Mouse (Mus musculus) mature B cell (primary cell): Measurements from ENCODE around the gene Mrpl4.

Experiments used
- in situ Hi-C: fragments of 300-500 bp; cut with MboI; formaldehyde crosslinking; loops from 2 replicates; pipeline ENCODE4 v1.14.3; 2019

Mrpl4 gene

DNA sequence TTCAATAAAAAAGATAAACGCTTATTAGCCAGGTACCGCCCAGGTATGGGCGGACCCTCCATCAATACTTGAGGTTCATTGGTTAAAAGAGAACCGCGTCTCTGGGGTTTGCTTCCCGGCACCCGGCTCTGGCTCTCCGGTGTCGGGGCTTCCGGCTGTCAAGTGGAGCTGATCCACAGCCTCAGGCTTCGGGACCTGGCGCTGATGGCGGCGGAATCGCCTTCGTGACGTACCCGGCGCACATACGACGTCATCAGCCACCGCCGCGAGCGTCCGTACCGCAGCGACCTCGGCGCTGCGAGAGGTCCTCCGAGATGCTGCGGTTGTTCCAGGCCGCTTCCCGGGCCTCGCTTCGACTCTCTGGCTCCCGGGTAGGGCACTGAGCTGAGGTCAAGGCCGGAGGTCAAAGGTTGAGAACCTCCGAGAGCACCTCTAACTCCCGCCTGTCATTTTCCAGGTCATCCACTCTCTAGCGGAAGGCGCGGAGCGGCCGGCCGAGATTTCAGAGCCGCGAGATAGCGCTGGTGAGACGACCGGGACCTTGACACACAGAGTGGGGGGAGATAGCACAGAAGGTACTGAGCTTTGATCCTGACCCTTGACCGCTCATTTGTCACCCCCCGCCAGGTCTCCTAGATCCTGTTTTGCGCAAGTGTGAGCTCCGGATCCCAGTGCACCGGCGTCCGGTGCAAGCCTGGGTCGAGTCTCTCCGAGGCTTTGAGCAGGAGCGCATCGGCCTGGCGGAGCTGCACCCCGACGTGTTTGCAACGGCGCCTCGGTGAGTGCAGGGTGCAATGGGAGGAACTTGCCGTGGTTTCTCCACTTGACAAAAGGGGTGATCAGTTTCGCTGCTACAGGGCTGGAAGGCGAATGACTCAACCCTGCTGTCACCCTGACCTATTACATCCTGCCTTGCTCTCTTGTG is at the start of gene Mrpl4:
Gene Mrpl4 (plus strand): TSS at position 112 of the 925 bp plus-strand sequence.
- in situ Hi-C loops, result loop anchor here (10.0 to 25.0 kb wide), 2 partner anchors 108 to 134 kb away; partner anchors contain the start of genes Cdc37, Eif3g and Tyk2

DNA sequence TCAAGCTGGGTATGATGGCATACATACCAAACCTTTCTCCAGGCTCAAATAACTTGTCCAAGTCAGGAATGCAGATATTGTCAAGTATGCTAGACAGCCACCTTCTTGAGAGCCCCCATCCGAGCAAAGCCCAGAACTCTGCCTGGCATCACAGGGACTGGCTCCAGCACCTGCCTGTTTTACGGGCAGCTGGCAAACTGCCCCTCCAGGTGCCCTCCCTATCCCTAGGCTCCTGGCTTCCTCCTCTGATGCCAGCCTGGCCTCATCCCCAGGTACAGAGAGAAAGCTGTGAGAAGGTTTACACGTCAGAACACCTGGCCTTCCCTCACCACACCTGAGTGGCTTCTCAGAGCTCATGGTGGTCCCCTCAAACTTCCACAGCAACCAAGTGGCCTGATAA is 45.5 kb upstream of the Mrpl4 start:
- in situ Hi-C loops, result no loop called here

DNA sequence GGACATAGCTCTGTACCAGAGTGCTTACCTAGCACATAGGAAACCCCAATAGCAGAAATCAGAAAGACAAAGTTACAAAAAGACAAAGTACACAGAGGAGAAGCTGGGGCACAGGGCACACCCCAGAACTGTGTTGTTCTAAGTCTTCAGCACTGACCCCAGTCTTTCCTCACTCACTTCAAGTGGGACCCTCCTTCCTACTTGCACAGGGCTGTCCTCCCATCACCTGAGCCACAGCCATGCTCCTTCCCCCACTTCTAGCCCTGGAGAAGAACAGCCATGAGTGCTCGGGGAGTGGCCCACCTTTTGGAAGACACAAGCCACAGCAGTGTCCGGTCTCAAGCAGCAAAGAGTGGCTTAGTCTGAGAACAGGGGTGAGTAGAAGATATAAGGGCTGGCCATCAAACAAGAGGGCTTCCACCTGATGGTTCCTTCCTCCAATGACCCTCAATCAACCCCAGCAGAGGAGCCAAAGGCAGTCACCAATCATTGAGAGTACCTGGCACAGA is 43.1 kb upstream of the Mrpl4 start, which contains the start of gene Dnmt1:
Gene Dnmt1 (minus strand): TSS at position 459 of the 509 bp plus-strand sequence.
- in situ Hi-C loops, result no loop called here

DNA sequence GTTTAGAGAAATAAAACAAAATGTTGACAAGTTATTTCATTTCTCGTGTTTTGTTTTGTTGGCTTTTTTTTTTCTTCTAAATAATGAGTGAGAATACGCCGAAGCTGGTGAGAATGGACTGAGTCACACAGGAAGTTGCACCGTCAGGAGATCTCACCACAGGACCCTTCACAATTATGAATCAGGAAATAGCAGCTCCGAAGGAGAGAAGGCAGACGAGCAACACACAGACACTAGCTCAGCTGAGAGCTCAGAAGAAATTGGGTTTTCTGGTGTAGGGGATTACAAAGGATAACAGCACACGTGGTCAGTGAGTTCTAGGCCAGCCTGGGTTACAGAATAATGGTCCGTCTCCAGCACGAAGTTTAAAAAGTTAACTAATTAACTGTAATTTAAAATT is 41.0 kb upstream of the Mrpl4 start:
- in situ Hi-C loops, result no loop called here

DNA sequence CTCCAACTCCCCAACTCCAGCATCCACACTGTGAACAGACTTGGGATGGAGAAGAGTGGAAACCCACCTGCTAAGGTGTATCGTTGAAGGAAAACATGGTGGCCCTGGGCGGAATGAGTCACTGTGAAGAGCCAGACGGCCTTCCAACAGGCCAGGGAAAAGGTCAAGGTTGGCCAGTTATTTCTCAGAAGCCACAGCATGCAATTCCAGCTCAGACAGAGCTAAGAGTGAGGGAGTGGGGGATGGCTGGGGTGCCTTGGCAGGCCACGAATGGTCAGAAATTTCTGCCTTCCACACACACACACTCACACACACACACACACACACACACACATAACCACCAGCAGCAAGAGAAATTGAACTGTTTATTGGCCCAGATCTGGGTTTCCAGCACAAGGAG is 36.9 kb upstream of the Mrpl4 start:
- in situ Hi-C loops, result no loop called here

DNA sequence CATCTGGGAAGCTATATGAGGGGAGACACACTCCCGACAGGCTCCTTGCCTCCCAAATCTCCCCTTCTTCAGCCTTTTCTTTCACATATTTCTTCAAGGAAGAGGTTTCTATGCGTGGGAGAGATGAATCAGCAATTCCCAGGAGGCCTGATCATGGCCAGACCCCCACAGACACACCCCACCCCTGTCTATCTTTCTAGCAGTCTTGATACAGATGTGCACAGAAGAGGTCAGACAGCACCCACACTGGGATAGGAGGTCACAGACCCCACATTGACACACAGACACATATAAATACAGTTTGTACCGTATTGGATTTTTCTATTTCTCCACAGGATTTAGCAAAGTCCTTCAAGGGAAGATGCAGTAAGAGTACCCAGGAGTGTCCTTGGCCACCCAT is 36.5 kb upstream of the Mrpl4 start:
- in situ Hi-C loops, result no loop called here

DNA sequence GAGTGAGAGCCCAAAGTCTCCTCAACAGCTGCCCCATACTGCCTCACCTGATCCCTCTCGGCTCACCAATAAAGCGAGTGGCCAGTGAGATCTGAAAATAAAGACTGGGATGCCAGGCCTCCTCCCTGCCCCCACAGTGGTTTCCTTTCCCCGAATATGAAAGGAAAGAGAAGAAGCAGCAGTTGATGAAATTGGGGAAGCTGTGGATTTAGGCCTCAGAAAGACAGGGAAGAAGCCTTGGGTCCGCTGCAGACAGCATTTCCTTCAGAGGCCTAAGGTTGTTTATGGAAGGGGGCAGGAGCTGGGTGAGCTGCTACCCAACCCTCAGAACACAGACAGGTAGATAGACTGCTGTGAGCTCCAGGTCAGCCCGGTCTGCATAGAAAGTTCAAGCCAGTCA is 35.8 kb upstream of the Mrpl4 start:
- in situ Hi-C loops, result no loop called here

DNA sequence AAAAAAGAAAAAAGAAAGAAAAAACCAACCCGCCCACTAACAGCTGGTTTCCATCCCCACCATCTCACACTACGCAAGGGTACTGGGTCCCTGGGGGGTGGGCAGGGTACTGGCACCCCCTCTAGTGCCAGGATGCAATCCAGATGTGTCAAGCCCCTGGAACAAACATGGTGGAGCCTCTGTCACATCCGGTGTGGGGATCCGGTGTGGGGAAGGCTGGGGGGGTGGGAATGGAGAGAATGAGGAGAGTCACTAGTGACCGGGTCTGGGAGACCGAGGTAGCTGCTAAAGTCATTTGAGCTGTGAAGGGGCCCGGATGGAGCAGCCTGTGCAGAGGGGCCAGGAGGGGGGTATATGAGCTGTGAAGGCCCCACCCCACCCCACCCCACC is 30.8 kb upstream of the Mrpl4 start:
- in situ Hi-C loops, result no loop called here

DNA sequence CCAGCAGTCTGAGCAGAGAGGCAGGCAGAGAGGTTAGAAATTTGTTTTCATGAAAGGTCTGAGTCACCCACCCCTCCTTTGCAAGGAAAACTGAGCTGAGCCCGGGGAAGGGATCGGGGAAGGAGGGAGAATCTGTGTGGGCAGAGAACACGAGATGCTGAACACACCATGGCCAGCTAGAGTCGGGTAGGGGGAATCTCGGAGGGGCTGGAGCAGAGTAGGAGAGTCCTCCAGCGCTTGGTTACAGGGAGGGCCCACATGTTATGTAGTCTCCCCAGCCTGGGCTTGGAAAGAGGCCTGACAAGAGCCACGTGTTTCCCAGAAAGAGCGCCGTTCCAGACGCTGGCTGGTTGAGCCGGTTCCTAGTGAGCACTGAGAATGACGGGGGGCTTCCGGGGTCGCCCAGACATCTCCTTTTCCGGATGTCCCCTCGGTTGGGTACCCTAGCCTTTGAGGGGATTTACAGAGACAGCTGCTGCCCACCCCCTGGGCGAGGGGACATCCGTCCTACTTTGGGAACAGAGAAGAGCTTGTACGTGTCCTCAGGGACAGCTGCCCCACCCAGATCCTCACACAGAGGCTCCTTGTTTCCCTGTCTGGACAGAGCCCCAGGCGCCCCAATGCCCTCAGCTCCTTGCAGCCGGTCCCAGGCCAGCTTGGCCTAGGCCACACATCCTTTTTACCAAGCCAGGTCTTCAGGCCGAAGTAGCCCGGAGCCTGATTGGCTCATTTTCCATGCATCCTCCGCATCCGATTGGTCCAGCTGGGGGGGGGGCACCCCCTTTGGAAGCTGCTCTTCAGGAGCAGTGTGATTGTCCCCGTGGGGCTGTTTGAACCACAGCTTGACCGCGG is 30.2 kb upstream of the Mrpl4 start:
- in situ Hi-C loops, result no loop called here

DNA sequence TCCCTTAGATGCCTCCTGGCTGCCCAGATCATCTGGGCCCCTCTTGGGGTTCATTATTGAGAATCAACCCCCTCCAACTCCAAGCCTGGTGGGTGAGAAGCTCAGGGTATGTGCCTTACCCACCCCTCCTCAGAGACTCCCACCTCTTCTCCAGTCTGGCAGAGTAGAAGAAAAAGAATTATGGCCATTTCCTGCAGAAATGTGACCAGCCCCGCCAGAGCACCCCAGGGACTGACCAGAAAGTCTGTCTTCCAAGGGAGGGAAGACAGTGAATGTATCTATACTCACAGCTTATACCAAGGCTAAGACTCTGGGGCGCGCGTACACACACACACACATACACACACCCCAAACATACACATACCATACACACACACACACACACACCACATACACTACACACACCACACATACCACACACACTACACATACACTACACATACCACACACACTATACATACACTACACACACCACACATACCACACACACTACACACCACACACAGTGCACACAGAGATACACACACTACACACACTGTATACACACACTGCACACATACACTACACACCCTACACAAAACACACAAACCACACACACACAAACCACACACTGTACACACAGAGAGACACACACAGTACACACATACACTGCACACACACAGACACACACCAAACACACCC is 29.4 kb upstream of the Mrpl4 start:
- in situ Hi-C loops, result no loop called here

DNA sequence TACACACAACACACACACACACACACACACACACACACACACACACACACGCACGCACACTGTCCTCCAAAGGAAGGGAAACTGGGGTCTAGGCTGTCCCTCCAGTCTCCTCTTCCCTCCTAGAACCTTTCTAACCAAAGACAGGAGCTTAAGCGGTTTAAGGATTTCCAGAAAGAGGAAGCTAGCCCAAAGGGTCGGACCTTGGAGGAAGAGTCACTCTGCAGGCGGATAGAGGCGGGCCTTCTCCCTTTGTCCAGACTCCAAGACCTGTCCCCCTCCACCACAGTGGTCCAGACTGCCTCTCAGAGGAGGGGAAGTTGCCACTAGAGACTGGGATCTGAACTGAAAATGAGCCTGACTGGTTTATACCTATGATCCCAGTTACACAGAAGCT is 28.9 kb upstream of the Mrpl4 start:
- in situ Hi-C loops, result no loop called here

DNA sequence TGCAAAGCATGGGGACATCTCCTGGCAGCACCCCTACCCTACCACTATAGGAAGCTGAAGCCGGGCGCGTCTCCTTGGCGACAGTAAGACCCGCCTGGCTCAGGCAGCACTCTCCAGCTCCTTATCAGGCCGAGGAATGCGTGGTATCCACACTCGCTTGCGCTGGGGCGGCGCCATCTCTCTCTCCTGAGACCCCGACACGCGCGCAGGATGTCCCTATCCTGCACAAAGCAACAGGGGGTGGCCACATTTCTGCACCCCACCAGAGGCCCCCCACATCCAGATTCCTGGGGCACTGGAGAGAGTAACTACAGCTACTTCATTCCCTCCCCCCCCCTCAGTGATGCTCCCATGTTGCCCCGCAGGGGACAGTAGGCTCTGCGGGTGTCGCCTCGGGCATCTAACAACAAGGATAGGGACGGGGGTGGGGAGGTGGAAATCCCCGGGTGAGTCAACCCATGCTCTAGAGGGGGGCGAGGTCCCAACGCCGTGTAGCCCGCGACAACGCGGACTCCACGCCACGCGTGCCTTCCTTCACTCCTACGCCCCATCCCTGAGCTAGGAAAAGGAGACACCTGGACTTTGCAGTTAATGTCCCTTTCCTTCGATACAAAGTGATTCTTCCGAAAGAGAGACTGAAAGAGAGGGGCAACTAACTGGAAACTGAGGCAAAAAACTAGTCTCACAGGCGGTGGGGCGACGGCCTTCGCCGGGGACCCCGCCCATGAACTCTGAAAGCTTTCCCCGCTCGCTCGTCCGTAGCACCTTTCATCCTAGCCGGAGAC is 26.9 kb upstream of the Mrpl4 start:
- in situ Hi-C loops, result no loop called here

DNA sequence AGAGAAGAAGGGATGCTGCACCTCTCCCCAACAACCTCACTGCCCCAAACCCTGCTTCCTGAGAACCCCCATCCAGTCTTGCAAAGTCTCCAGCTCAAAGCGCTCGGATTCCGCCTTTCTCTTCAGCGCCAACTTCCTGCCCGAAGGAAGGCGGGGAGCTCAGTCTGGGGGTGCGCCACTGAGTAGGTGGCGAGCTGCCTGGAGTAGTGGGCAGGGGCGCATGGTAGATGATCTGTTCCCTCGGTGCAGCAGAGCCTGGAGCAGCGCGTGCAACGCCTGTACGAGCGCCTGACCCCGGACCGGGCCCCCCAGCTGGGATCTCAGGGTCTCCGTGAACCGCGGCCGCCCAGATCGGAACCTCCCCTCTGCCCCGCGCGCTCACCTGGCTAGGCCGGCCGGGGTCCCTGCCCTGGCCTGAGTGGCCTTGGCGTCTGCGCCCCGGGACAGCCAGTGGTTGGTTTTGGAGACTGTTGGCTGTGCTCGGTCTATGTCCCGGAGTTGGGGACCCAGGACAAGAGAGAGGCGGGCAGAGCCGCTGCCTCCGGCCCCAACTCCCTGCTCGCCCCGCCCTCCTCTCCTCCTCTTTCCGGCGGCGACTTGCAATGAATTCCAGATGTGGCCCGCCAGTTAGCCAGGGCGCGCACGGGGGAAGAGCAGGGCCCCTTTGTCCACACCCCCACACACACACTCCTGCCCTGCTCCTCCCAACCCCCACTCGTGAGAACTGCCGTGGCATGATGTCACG is 26.1 kb upstream of the Mrpl4 start, which contains the start of gene S1pr2:
Gene S1pr2 (minus strand): TSS at position 566 of the 745 bp plus-strand sequence.
- in situ Hi-C loops, result no loop called here

DNA sequence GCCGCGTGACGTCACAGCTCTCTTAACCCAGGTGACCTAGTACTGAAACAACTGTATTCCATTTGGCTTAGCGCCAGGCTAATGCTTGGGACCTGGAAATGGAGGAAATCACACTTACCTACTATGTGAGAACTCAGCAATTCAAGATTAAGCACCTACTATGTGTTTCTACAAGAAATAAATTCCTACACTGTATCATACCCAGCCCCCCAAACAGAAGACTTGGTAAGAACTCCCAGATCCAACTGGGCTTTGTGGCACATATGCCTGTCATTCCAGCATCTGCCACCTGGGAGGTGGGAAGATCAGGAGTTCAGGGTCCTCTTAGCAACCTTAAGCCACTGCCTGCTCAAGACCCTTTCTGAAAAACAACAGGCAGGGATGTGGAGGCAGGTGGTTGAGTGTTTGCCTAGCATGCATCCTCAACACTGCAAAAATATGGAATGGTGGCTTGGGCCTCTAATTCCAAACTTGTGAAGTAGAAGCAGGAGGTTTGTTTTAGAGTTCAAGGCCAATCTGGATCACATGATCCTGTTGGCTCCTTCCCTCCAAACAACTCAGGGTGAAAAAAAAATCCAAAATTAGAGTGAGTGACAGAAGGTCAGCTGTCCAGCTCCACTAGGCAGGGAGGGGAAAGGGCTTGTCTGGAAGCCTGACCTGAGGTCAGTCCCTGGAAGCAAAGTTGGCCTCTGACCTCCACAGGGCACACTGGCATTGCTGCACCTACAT is 25.4 kb upstream of the Mrpl4 start:
- in situ Hi-C loops, result no loop called here

DNA sequence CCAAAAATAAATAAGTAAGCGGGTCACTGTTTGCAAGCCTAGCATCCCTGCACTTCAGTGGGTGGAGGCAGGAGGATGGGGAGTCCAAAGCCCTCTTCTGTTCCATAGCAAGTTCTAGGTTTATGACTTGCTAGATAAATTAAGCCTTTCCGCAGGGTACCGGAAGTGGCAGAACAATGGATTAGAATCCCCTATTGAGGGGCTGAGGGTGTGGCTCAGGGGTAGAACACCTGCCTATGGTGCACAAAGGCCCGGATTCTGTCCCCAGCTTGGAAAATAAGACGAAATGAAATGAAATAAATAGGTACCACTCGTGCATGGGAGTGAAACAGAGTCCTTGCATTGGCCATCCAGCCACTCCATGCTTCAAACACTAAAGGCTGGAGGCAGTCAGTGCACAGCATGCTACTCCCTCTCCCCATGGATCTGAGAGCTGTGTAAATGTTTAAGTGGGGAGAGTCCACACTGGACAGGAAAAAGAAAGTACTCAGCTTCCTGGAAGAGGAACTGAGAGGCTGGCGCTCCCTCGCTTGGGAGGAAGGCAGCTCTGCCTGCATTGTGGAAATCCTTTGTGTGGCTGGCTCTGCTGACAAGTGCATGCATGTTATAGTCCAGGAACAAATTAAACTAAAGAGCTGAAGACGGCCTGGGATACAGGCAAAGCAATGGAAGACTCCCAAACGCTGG is 24.0 kb upstream of the Mrpl4 start:
- in situ Hi-C loops, result no loop called here

DNA sequence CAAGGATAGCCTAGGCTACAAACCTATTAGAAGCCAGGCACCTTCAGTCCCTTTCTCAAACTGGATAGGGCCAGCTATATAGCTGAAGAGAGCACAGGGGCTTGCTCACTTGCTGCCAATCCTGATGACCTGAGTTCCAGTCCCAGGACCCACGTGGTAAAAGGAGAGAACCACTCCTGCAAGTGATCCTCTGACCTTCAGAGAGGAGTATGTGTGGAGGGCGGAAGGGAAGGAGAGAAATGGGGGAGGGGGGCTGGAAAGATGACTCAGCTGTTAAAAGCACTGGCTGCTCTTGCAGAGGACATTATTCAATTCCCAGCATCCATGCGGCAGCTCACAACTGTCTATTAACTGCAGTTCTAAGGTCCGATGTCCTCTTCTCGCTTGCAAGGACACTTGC is 23.4 kb upstream of the Mrpl4 start:
- in situ Hi-C loops, result no loop called here

DNA sequence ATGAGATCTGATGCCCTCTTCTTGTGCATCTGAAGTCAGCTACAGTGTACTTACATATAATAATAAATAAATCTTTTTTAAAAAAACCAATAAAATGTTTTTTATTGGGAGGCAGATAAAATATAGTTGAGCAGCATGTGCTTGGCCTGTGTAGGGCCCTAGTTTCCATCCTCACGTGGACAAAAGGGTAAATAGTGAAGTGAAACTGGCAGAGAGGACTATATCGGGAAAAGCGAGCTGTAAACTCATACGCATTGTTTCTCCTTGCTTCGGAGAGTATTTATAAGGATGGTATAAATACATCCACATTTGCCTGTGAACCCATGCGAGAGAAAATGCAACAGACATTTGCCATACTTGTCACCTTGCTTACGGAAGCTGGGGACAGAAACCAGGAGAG is 22.8 kb upstream of the Mrpl4 start:
- in situ Hi-C loops, result no loop called here

DNA sequence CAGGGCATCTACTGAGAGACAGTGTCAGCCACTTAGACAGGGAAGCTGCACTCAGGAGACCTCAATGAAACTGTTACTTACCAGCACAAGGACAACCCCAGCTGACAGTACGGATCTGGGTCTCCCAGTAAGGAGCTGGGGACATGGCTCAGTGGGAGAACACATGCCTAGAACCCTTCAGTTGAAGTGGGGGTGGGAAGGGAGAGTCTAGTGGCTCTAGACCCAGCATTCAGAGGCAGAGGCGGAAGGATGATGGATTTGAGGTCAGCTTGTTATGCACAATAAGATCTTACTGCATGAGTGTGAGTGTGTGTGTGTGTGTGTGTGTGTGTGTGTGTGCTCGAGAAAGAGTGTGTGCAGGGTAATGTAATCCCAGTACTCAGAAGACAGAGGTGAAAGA is 20.4 kb upstream of the Mrpl4 start:
- in situ Hi-C loops, result no loop called here

DNA sequence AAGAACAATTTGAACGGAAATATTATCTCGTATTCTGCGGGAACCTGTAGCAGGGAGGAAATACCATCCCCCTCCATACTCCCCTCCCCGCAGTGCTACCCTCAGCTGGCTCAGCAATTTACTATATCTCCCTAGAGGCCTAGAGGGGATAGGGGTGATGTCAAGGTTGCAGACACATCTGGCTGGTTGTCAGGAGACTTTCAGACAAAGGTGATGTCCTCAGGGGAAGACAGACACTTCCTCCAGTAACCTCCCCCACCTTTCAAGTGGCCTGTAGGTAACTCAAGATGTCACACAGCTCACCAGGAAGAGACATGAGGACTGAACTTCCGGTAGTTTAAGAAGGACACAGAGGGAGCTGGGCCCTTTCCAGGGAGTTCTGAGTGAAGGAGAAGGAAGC is 19.4 kb upstream of the Mrpl4 start:
- in situ Hi-C loops, result no loop called here
